Mouse (Mus musculus) intestine, embryonic 15.5 days (tissue): ENCODE measurements at regions not wholly inside any gene's neighbourhood (a gene's known extent, or its start where the extent isn't known, plus 50 kb on each side); places are given as distances from the start of the nearest gene placed in this dataset.

Experiments used
- ATAC-seq: fragments of 200-750 bp; cut with Nextera tagmentation; 2 replicates; pipeline ENCODE4 v1.8.0; 2017; ENCODE audit warnings: moderate TSS enrichment, moderate library complexity
- H3K27ac ChIP-seq: fragments of 300-500 bp; sonication (generic); 2 replicates; pipeline ENCODE4 v1.5.1; 2015; ENCODE audit warnings: mild to moderate bottlenecking, inconsistent platforms
- H3K27me3 ChIP-seq: fragments of 300-500 bp; sonication (generic); replicated peaks from 2 replicates; pipeline ENCODE4 v1.6.1; 2015; ENCODE audit warnings: inconsistent platforms
- H3K36me3 ChIP-seq: fragments of 300-500 bp; sonication (generic); 2 replicates; pipeline ENCODE4 v1.6.1; 2015; ENCODE audit warnings: inconsistent platforms
- H3K4me1 ChIP-seq: fragments of 300-500 bp; sonication (generic); replicated peaks from 2 replicates; pipeline ENCODE4 v1.6.1; 2015; ENCODE audit warnings: inconsistent platforms
- H3K4me2 ChIP-seq: fragments of 300-500 bp; sonication (generic); replicated peaks from 2 replicates; pipeline ENCODE4 v1.6.1; 2015; ENCODE audit warnings: mild to moderate bottlenecking, inconsistent platforms
- H3K4me3 ChIP-seq: fragments of 300-500 bp; sonication (generic); replicated peaks from 2 replicates; pipeline ENCODE4 v1.5.1; 2015; ENCODE audit warnings: inconsistent platforms
- H3K9ac ChIP-seq: fragments of 300-500 bp; sonication (generic); 2 replicates; pipeline ENCODE4 v1.6.1; 2015; ENCODE audit warnings: inconsistent platforms
- H3K9me3 ChIP-seq: fragments of 300-500 bp; sonication (generic); 2 replicates; pipeline ENCODE4 v1.6.1; 2016; ENCODE audit warnings: inconsistent platforms
- WGBS: fragments of 180-500 bp; shearing (Covaris S2); methylation state at CpG from one replicate; pipeline ENCODE4 v1.1.7; 2015; 5-methylcytosine and 5-hydroxymethylcytosine counted together

DNA sequence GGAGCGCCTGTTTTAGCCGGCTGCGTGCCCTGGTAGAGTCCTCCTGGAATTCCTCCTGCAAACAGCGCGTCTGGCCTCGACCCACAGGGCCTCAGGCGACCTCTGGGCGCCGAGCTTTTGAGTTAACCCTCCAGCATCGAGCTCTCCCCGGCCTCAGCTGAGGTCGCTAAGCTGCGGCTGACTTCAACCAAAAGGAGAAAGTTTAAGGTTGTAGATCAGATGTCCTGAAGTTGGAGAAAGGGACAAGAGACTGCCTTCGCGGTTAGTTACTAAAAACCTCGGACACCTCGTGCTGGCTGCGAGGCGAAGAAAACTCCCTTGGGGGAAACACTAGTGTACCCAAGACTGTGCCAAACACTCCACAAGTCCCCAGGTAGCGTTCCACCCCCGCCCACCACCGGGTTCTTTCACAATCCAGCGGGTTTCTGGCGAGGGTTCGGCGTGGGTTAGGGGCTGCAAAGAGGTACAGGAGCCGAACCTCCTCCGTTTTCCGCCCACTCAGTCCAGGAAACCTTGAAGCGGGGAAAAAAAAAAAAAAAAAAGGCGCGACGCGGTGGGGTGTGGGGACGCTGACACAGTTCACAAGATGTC, 78.9 kb downstream of the Kcnrg start:
- Histone ChIP-seq H3K27ac (no peak overlapping the region), H3K27me3 (peaks cover 36% of the 10 kb centered on the region), H3K36me3 (no peaks in the 10 kb centered on the region), H3K9me3 (no peaks in the 10 kb centered on the region), H3K9ac (0 out of 2 replicates have a peak overlapping the region, but pooled peaks have one; percentile 14), H3K4me1 (peaks cover 31% of the 10 kb centered on the region), H3K4me2 (peak overlapping the region; percentile 89), H3K4me3 (peak overlapping the region; percentile 39; the same call in 1 of the 2 replicates)
- 5% methylated on average over 35 of the region's 35 CpGs for WGBS
- ATAC-seq, result no peak

DNA sequence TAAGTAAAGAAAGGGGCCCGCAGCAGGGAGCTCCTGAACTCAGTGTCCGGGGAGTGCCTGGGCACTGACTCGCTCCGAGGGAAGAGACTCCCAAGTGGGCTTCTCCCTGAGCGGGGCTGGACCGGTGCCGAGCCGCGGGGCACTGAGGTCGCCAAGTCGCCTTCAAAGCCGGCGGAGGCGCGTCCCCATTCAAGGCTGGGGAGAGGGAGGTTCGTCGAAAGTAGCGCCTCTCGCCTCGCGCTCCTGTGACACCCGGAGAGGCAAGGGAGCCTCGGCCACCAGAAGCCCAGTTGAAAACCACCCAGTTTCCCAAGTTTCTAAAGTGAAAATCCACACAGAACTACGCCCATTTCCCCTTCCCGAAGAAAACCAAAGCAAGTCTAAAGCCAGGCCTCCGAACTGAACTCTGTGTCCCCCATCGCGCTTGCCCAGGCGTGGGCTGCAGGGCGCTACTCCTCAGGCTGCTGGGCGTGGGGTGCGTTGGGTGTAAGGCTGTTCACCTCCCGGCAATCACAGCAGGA, 79.6 kb downstream of the Kcnrg start:
- WGBS, result 1% methylated on average over 32 of the region's 33 CpGs
- Histone ChIP-seq H3K27me3 (peaks cover 36% of the 10 kb centered on the region), H3K4me3 (peak overlapping the region; percentile 39), H3K4me1 (peaks cover 31% of the 10 kb centered on the region), H3K36me3 (no peaks in the 10 kb centered on the region), H3K9ac (peak overlapping the region; percentile 46; the same call in 1 of the 2 replicates), H3K9me3 (no peaks in the 10 kb centered on the region), H3K27ac (no peak overlapping the region), H3K4me2 (peak overlapping the region; percentile 89)
- no peak for ATAC-seq

DNA sequence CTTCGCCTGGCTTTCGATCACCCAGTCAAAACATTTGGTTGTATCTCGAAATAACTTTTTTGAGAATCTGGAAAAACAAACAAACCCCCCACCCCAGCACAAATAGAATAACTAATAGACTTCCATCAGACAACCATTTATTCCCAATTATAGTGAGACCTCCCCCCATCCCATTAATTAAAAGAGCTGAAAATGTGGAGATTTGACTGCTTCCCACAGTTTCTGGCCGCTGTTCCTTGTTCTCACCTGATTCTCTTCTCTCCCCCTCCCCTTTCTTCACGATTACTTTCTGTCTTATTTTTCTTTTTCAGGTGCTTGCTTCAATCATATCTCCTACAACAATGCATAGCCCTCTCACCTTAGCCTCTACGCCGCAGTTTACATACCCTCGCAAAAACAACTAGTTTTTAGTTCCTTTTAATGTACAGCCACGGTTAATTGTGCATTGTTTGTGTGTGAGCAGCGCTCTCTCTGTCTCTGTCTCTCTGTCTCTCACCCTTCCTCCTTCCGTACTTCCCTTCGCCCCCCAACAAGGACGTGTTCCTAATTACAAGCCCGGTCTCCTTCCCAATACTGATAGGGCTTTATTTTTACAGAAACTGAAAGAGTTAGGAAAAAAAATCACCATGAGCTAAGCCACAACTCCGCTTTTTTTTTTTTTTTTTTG, 80.2 kb downstream of the Kcnrg start:
- 2% methylated on average over 15 of the region's 15 CpGs for WGBS
- no peaks in the 10 kb centered on the region for H3K9me3 ChIP-seq
- no peak overlapping the region for H3K27ac ChIP-seq
- peaks cover 31% of the 10 kb centered on the region for H3K4me1 ChIP-seq
- peak overlapping the region; percentile 39 for H3K4me3 ChIP-seq
- peaks cover 36% of the 10 kb centered on the region for H3K27me3 ChIP-seq
- no peaks in the 10 kb centered on the region for H3K36me3 ChIP-seq
- peak overlapping the region; percentile 89 for H3K4me2 ChIP-seq
- no peak overlapping the region for H3K9ac ChIP-seq
- ATAC-seq, result no peak

DNA sequence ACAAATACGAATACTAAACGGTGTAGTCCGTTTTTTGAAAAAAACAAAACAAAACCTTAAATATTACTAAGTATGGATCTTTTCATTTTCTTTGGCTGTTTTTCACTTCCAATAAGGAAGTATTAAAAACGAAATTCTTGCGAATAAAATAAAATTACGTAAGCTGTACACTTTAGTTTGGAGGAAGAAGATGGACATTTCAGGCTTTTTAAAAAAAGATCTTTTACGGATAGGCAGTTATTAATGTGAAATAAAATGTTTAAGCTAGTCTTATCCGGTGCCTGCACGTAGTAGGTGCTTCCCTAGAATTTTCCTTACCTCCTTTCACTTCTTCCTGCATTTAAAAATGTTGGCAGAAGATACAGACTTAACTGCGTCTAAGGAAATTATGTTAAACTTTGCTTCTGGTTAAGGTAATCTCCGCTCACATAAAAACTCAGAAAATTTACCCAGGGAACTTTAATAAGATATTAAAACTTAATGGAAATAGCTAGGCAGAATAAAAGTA, 80.8 kb downstream of the Kcnrg start:
- 6% methylated on average over 11 of the region's 11 CpGs for WGBS
- ATAC-seq, result no peak
- Histone ChIP-seq H3K4me3 (no peak overlapping the region), H3K27ac (no peak overlapping the region), H3K9me3 (no peaks in the 10 kb centered on the region), H3K27me3 (peaks cover 32% of the 10 kb centered on the region), H3K36me3 (no peaks in the 10 kb centered on the region), H3K4me2 (no peak overlapping the region), H3K9ac (no peak overlapping the region), H3K4me1 (peaks cover 27% of the 10 kb centered on the region)

DNA sequence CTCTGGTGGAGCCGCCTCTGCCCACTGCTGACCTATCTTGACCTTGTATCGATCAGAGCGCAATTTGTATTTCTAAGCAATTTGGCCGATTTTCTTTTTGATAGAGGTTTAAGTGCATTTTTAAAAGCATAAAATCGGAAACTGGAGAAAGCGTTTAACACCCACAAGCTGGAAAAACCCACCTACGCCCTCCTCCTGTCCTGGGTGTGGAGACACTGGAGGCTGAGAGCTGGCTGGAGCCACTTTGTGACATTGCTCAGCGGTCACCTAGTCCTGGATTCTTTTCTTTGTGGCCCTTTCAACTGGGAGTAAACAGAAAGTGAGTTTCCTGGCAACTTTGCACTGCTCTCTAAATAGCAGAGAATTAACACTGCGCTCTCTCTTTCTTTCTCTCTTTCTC, 81.4 kb downstream of the Kcnrg start:
- Histone ChIP-seq H3K4me1 (peaks cover 22% of the 10 kb centered on the region), H3K27me3 (peaks cover 32% of the 10 kb centered on the region), H3K27ac (no peak overlapping the region), H3K36me3 (no peaks in the 10 kb centered on the region), H3K4me2 (peak overlapping the region; percentile 48; the same call in 1 of the 2 replicates), H3K4me3 (no peak overlapping the region), H3K9me3 (no peaks in the 10 kb centered on the region), H3K9ac (no peak overlapping the region)
- ATAC-seq, result no peak
- 5% methylated on average over 9 of the region's 9 CpGs for WGBS

DNA sequence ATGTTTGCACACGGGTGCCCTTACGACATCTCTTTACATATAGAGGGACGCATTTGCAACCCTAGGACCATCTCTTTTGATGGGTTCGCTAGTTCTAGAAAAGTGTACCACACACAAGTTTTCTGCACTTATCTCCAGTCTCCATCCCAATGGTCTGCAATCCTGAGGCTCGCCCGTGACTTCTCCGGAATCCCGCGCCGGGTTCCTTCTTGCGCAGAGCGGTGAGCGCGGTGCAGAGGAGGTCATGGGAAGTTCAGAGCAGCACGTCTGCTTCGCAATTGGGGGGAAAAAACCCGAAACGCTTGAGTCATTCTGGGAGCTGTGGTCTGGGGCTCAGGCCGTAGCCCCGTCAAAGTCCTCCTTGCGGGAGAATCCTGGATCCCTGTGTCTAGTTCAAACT, 82.0 kb downstream of the Kcnrg start:
- H3K9ac ChIP-seq, result no peak overlapping the region
- no peaks in the 10 kb centered on the region for H3K36me3 ChIP-seq
- WGBS, result 2% methylated on average over 21 of the region's 21 CpGs
- H3K9me3 ChIP-seq, result no peaks in the 10 kb centered on the region
- H3K4me1 ChIP-seq, result peaks cover 17% of the 10 kb centered on the region
- H3K4me2 ChIP-seq, result peak overlapping the region; percentile 48
- no peak overlapping the region for H3K27ac ChIP-seq
- ATAC-seq, result no peak
- H3K4me3 ChIP-seq, result peak overlapping the region; percentile 23; the same call in 1 of the 2 replicates
- peaks cover 32% of the 10 kb centered on the region for H3K27me3 ChIP-seq

DNA sequence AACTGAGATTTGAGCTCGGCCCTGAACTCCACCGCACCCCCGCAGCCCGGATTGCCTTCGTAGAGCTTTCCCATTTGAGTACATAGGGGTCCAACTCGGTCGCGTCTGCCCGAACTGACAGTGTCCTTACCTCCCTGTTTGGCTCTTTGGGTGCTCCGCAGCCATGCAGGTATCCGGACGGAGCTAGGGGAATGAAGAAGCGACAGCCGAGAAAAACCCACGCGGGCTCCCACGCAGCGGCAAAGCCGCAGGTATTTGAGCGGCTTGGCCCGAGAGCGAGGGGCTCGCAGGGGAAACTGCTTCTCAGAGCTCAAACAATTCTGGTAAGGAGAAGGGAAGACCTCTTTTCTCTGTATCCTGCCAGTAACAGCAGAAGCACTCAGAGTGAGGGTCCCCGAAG, 82.5 kb downstream of the Kcnrg start:
- peaks cover 31% of the 10 kb centered on the region for H3K27me3 ChIP-seq
- WGBS, result 25% methylated on average over 24 of the region's 24 CpGs
- H3K9ac ChIP-seq, result no peak overlapping the region
- H3K4me3 ChIP-seq, result peak overlapping the region; percentile 23; the same call in 1 of the 2 replicates
- peaks cover 13% of the 10 kb centered on the region for H3K4me1 ChIP-seq
- H3K36me3 ChIP-seq, result no peaks in the 10 kb centered on the region
- H3K27ac ChIP-seq, result no peak overlapping the region
- ATAC-seq, result no peak
- H3K9me3 ChIP-seq, result no peaks in the 10 kb centered on the region
- H3K4me2 ChIP-seq, result peak overlapping the region; percentile 48

DNA sequence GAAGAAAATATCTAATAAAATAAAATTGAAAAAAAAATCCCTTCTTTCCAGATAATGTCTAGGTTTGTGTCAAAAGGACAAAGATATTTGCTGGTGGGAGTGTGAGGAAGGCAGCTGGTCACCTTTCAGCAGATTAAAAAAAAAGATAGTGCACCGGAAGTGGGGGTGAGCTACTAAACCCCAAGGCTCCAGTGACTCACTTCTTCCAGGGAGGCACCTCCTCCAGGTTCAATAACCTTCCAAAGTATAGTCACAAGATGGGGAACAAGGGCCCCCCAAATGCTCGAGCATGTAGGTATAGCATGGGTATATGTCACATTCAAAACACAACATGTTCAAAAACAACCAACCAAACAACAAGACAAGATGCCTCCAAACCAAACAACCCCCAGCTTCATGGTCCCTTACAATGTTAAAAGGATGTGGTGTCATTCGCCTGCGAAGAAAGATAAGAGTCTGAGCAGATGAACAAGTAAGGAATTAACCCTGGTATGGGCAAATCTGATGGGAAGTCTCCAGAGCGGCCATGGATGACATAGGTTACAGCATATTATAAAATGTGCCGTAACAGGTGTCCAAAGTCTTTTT, 84.6 kb downstream of the Kcnrg start:
- Histone ChIP-seq H3K36me3 (no peaks in the 10 kb centered on the region), H3K27me3 (peaks cover 25% of the 10 kb centered on the region), H3K9ac (no peak overlapping the region), H3K4me1 (peaks cover 3% of the 10 kb centered on the region), H3K9me3 (no peaks in the 10 kb centered on the region), H3K4me2 (no peak overlapping the region), H3K4me3 (no peak overlapping the region), H3K27ac (no peak overlapping the region)
- 82% methylated on average over 6 of the region's 6 CpGs for WGBS
- ATAC-seq, result no peak

DNA sequence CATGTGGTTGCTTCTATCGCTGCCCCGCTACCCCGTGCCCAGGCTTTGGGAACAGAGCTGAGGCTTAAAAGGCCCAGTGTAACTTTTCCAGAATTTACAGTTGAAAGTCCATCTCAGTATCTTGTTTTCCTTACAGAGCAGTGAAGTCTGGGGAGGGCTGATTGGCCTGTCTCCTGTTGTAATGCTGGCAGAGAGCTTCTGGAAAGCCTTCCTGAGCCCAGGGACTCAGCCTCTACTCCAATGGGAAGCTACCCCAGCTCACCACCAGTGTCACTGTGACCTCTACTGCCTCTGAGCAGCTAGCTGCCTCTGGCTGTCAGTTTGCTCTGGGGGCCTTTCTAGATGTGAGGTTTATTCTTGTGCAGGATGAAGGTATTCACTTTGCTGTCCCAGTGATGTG, 87.5 kb downstream of the Kcnrg start:
- no peaks in the 10 kb centered on the region for H3K4me1 ChIP-seq
- H3K4me3 ChIP-seq, result no peak overlapping the region
- no peak for ATAC-seq
- H3K27ac ChIP-seq, result no peak overlapping the region
- H3K9me3 ChIP-seq, result no peaks in the 10 kb centered on the region
- WGBS, result 93% methylated on average over 3 of the region's 3 CpGs
- no peaks in the 10 kb centered on the region for H3K36me3 ChIP-seq
- no peak overlapping the region for H3K4me2 ChIP-seq
- no peak overlapping the region for H3K9ac ChIP-seq
- H3K27me3 ChIP-seq, result peaks cover 14% of the 10 kb centered on the region

DNA sequence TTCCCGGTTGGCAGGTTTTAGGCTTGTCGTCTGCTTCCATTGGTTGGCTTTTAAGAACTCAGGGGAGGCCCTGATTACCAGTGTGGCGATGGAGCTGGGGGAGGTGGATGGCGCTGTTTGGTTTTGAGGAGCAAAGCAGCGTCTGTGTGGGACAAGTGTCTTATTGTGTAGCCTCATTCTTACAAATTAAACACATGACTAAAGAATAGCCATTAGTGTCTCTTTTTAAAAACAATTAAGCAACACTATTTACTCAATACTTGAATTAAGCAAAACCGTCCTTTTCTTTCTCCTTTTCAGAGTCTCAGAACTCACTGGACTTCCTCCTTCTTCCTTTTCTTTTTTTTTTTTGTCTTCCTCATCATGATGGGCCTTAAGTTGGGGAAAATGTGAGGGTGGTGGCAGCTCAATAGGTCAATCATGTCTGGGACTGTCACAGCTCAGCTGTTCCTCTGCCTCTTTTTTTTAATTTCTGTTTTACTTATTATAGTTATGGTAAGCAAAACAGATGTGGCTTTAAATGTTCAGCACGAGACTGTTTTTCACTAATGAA, 89.1 kb downstream of the Kcnrg start:
- ATAC-seq, result no peak
- H3K4me1 ChIP-seq, result no peaks in the 10 kb centered on the region
- H3K4me2 ChIP-seq, result no peak overlapping the region
- no peaks in the 10 kb centered on the region for H3K36me3 ChIP-seq
- H3K9me3 ChIP-seq, result no peaks in the 10 kb centered on the region
- H3K9ac ChIP-seq, result no peak overlapping the region
- no peak overlapping the region for H3K27ac ChIP-seq
- no peaks in the 10 kb centered on the region for H3K27me3 ChIP-seq
- H3K4me3 ChIP-seq, result no peak overlapping the region
- 67% methylated on average over 7 of the region's 7 CpGs for WGBS

DNA sequence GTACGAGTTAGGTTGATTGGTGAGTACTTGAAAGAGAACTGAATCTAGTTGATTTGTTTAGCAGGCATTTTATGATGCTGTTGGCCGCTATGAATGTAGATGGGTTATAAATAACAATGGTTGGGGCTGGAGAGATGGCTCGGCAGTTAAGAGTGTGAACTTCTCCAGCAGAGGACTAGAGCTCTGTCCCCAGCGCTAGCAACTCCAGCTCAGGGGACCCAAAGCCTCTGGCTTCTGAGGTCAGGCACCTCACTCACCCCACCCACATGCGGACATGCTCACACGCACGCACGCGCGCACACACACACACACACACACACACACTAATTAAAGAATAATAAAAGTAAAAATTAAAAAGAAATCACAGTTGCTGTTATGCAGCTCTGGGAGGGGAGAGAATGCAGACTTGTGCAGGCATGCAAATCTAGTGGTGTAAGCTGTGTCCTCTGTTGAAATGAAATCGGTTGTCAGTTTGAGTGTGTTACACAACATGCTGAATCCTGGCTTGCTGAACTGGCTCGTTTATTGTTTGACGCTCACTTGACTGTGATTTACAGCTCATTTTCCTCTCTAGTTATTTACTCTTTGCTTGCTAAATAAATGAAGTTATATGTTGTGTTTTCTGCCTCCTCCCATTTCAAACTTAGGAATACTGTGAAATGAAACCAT, 89.8 kb downstream of the Kcnrg start:
- Histone ChIP-seq H3K9ac (no peak overlapping the region), H3K27me3 (no peaks in the 10 kb centered on the region), H3K9me3 (no peaks in the 10 kb centered on the region), H3K4me1 (no peaks in the 10 kb centered on the region), H3K4me2 (no peak overlapping the region), H3K27ac (no peak overlapping the region), H3K36me3 (no peaks in the 10 kb centered on the region), H3K4me3 (no peak overlapping the region)
- no peak for ATAC-seq
- WGBS, result 66% methylated on average over 13 of the region's 13 CpGs

DNA sequence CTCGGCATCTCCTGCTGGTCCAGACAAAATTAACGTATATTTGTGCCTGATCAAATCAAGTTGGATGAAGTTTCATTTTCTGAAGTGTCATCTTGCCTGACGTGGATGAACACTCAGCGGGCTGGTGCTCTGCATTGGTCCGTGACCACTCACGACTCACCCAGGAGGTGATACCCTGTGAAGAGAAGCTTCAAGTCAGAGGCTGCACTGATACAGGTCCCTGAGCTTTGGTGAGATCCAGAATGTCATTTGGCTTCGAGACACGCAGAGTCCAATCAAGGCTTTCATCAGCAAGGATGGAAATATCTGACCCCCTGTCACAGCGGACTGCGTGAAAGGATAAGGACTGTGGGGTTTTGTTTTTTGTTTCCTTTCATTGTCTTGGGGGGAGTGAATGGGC, 90.4 kb downstream of the Kcnrg start:
- 91% methylated on average over 10 of the region's 10 CpGs for WGBS
- no peak for ATAC-seq

More for the DNA sequence above, 90.4 kb downstream of the Kcnrg start:
- H3K4me3 ChIP-seq, result no peak overlapping the region
- no peak overlapping the region for H3K4me2 ChIP-seq
- H3K4me1 ChIP-seq, result no peaks in the 10 kb centered on the region
- H3K27me3 ChIP-seq, result no peaks in the 10 kb centered on the region
- no peaks in the 10 kb centered on the region for H3K9me3 ChIP-seq
- H3K9ac ChIP-seq, result no peak overlapping the region
- H3K27ac ChIP-seq, result no peak overlapping the region
- no peaks in the 10 kb centered on the region for H3K36me3 ChIP-seq
